Mouse (Mus musculus) bone marrow macrophage, adult 2 months (primary cell): ENCODE measurements around the gene Gm4353.

ENCODE experiments used
- CTCF ChIP-seq: IDR thresholded peaks from 2 replicates; pipeline ENCODE4 v1.5.1; 2012; ENCODE audit warnings: low read depth, mild to moderate bottlenecking, low read length, moderate library complexity
- POLR2A ChIP-seq: IDR thresholded peaks from 2 replicates; pipeline ENCODE4 v1.6.1; 2012; ENCODE audit warnings: mild to moderate bottlenecking, low read depth, low read length, borderline replicate concordance

- TF ChIP-seq CTCF, result no peak
- no peak for TF ChIP-seq POLR2A
Measured at GRCm38 (mm10) chr7:116115991-116116390, 31.6 kb upstream of the Gm4353 start.
